Mouse (Mus musculus): ENCODE data around the gene Lpcat2b.
"Not testable (repeated sequence)": the region's sequence is repeated elsewhere in the genome, so short reads cannot be mapped to it uniquely, and the experiment has no call there.

The Lpcat2b gene

DNA sequence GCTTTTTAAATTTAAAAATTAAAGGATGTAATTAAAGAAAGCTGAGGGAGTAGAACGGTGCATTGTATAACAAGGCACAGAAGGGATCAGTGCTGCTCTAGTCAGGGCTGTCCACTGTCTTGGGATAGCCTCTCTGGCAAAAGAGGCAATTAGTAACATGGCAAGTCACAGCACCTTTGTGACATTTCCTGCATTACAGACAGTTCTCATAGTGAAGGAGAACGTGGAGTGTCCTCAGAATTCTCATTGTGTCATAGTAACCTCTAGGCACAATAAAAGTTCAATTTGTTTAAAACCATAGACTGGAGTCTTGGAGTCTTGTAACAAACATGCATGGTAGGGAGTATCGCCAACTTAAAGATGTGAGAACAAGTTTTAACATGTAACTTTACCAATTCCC, at the start of gene Lpcat2b:
Gene Lpcat2b, plus strand, starts transcription at position 301 of the 400 bp plus-strand sequence.
- in situ Hi-C loops (cut with MboI, MseI) = no loop called here

DNA sequence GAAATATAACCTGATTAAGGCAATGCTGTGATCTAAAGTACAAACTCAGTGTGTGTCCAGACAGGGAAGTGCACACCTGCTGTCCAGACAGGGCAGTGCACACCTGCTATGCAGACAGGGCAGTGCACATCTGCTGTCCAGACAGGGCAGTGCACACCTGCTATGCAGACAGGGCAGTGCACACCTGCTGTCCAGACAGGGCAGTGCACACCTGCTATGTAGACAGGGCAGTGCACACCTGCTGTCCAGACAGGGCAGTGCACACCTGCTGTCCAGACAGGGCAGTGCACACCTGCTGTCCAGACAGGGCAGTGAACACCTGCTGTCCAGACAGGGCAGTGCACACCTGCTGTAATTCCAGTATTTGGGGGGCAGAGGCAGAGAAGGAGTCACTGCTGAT, 44.9 kb upstream of the Lpcat2b start:
- in situ Hi-C loops (cut with MboI, MseI) = not testable (repeated sequence)

DNA sequence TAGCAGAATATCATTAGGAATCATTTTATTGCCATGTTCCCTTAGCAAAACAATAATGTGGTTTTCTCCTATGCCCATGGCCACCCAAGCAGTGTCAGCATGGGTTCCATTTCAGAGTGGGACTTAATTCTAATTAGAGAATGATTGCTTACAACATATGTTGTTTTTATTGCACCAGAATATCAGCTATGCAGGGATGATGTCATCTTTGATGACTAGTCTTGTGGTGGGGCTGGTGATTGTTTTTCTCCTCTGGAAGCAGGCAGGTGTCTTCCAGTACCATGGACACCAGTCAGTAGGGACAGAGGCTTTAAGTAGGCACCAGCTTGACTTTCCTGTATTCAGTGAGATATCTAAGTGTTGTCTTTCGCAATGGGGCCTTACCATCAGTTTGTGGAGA, 43.6 kb upstream of the Lpcat2b start:
- in situ Hi-C loops (cut with MboI, MseI) = no loop called here

DNA sequence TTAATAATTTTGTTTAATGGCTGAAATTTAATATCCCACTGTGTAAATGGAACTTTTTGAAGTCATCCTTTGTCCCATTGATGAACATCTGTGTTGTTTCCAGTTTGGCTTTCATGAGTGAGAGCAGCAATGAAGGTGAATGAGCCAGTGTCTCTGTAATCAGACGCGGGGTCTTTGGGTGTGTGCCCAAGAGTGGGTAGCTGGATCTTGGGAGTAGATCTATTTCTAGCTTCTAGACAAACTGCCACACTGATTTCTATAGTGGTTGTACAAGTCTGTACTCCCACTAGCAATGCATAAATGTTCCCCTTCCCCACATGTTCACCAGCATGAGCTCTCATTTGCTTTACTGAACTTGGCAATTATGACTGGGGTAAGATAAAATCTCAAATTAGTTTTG, 42.0 kb upstream of the Lpcat2b start:
- in situ Hi-C loops (cut with MboI, MseI) = no loop called here

DNA sequence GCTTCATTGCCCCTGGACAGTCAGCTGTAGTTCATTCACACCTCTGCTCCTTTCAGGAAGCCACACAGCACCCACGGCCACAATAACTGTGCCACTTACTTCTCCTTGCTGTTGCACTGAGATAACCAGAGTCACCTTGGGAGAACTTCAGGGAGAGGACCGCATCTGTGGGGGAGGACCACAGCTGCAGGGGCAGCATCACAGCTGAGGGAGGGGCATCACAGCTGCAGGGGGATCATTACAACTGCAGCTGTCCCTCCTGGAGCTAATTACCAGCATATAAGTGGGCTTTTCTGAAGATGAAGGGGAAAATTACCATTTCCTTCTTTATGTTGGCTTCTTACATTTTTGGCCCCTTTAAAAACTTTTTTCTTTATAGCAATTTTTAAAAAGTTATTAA, 36.9 kb upstream of the Lpcat2b start:
- in situ Hi-C loops (cut with MboI, MseI) = no loop called here

DNA sequence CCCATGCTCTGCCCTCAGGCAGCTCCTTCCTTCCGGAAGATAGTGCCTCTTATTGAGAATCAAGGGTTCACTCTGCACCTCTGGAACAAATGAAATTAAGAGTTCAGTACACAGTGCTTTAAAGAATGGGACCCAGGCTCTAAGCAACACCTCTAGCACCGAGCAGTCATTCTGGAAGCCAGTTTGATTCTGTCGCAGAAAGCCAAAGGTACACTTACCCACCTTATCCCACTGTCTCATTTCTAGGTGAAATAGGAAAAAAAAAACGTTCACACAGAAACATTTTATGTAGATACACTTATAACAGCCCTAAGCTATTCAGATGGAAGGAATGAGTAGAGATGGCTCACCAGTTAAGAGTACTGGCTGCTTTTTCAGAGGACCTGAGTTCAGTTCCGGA, 28.9 kb upstream of the Lpcat2b start, which contains the start of gene Ephx4:
Gene Ephx4, plus strand, starts transcription at position 301 of the 400 bp plus-strand sequence.
- in situ Hi-C loops (cut with MboI, MseI) = no loop called here

DNA sequence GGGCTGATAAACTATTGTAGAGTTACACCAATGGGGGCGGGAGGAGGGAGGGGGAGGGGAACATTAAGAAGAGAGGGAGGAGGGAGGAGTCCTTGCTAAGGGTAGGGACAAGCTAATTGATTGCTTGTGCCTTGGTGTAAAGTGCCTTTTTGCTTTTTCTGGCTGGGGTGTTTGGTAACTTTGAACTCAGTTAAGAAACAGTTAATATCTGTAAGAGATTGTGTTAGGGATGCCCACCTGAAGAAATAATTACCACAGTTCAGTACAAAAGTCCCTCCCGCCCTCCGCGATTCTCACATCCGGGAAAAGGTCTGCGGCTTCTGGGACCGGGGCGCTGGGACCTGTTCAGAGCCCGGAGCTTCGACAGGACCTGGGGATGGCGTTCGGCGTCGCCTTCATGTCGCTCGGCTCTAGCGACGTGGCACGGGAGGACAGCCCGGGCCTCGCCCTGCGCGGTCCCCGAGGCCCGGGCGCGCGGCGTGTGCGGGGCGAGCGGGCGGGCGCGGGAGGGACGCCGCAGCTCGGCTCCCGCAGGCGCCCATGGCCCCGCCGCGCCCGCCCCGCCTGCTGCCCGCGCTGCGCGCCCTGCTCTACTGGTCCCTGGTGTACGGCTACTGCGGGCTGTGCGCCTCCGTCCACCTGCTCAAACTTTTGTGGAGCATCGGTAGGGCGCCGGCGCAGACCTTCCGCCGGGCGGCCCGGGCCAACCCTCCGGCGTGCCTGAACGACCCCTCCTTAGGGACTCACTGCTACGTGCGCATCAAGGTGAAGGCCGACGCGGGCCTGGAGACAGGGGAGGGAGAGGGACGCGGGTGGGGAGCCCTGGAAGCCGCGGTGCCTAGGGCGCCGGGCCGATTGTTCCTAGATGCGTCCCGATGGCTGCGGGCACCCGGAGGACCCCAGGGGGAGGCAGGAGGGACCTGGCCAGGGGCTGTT, 28.1 kb upstream of the Lpcat2b start:
- in situ Hi-C loops (cut with MboI, MseI) = no loop called here

DNA sequence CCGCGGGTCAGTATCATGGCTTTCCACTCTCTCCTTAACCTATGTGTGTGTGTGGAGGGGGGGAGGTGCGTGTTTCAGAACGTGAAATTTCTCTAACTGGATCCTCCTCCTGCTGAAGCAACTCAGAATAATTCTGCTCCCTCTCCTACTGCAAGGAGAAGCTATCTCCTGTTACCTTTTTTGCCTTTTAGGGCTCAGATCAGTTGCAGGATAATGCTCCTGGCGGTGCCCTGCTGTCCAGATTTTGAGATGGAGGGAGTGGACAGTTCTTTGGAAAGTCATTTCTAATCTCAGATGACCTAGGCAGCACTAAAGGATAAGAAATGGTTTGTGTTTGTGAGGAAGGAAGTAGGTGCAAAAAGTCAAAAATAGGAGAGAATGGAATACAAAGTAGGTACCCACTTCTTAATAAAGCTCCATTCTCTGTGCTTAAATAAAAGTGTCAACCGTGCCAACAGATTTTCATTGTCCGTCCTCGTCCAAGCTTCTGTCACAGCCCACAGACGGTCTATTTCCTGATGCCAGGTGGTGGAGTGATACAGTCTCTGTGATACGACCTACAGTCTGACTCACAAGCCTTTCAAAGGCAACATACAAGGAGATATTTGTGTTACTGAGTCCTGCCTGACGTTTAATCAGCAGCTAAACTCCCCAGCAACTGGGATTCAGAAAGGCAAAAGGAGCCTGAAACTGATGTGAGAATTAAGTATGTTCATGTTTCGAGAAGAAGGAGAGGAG, 27.2 kb upstream of the Lpcat2b start:
- in situ Hi-C loops (cut with MboI, MseI) = no loop called here

DNA sequence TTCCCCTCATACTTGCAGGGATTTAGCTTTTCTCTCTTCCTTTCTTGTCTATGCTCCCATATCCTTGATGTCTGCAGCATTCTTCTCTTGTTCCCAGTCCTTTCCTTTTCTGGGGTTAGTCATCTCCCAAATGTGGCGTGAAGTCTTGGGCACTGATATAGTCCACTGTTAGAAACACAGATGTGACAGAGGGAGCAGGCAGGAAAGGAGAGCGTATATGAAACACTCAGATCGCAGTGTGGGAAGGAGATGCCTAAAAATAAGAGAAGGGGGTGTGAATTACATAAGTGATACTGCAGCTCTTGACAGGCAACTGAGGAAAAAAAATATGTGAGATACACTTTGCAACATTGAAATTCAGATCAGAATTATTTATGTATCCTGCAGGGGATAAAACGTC, 26.0 kb upstream of the Lpcat2b start:
- in situ Hi-C loops (cut with MboI, MseI) = no loop called here

DNA sequence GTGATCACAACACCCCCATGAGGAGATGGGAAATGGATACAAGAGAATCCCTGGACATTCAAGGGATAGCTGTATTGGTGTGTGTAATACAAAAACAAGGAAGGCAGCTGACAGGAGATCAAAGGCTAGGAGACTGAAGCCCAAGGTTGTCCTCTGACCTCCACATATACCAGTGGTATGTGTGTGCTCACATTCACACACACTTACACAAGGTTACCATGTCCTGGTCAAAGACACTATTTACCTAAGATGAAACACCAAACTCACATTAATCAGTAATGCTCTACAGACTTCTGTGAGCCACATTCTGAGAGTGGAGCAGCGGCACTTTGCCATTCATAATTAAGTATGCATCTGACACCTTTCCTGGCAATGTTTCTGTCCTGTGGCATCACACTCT, 21.0 kb upstream of the Lpcat2b start:
- in situ Hi-C loops (cut with MboI, MseI) = no loop called here

DNA sequence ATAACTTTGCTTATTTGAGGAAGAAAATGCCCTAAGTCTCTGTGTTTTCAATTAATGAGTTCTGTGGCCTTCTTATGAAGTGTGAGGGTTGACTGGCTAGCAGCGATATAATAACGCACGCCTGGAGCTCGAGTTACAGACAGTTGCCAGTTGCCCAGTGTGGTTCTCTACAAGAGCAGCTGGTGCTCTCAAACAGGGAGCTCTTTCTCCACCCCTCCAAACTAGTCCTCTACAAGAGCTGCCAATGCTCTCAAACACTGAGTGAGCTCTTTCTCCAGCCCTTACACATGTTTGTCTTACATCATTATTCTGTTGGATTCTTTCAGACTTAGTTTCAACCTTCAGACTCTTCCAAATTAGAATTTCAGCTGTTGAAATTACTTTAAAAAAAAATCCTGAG, 20.0 kb upstream of the Lpcat2b start:
- in situ Hi-C loops (cut with MboI, MseI) = no loop called here

DNA sequence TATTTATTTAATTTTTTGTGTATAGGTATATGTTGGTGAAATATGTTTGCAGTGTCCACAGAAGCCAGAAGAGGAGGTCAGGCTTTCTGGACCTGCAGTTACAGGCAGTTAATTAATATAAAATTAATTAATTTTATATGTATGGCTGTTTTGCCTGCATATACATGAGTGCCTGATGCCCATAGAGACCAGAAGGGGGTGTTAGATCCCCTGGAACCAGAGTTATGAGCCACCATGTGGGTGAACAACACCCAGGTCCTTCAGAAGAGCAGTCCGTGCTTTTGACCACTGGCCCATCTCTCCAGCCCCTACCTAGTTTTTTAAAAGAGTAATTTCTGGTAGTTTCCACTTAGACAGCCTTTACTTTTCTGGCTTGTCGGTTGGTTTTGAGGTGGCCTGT, 19.1 kb upstream of the Lpcat2b start:
- in situ Hi-C loops (cut with MboI, MseI) = no loop called here

DNA sequence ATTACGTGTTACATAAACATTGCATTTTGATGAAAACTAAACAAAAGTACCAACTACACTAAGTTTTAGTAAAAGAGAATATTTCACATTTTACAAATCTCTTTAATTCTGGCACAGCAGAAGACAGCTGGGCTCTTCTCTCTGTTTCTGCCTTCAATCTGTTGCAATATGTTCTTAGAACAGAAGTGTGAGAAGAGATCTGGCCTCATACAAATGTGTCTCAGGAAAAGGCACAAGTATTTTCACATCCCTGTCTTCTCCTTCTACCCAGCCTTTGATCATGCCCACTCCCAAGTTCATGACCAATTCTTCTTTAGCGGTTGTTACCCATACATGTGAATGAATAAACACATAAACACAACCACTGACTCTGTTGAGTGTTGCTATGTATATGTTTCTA, 16.3 kb upstream of the Lpcat2b start:
- in situ Hi-C loops (cut with MboI, MseI) = no loop called here

DNA sequence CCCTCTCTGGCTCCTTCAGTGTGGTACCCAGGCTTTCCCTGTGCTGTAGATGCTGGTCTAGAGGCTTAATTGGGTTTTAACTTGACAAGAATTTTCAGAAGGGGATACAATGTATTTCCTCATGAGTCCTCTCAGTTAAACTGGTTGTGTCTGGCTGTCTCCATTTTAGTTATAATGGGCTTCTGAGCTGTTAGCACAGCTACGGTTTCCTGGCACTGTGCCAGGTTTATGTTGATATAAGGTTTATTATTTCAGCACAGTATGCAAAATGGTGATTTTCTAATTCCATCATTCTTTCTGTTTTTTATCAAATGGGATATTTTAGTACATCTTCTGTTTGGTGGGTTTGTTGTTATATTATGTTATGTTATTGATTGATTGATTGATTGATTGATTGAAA, 9.7 kb upstream of the Lpcat2b start:
- in situ Hi-C loops (cut with MboI, MseI) = no loop called here

DNA sequence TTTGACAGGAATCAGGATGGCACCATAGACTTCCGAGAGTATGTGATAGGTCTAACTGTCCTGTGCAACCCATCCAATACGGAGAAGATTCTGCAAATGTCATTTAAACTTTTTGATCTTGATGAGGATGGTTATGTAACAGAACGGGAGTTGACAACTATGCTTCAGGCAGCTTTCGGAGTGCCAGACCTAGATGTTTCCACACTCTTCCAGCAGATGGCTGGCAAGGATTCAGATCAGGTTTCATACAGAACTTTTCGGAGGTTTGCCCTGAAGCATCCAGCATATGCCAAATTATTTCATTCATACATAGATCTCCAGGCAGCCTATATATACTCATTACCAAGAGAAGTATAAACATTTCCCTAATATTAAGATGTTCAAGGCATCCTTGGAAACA, 2.7 kb downstream of the Lpcat2b start:
- in situ Hi-C loops (cut with MboI, MseI) = no loop called here

DNA sequence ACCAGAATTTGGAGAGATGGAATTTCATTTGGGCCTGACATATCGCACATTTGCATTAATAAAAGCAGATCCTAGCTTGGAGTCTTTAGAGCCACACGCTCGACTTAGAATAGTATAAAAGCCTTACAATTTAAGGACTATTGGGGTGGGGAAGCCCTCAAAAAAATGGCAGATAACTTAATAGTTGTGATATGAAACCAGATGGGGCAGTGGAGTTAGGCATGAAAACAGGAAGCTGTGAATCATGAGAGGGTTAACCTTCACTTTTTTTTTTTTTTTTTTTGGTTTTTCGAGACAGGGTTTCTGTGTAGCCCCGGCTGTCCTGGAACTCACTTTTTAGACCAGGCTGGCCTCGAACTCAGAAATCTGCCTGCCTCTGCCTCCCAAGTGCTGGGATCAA, 4.8 kb downstream of the Lpcat2b start:
- in situ Hi-C loops (cut with MboI, MseI) = no loop called here

DNA sequence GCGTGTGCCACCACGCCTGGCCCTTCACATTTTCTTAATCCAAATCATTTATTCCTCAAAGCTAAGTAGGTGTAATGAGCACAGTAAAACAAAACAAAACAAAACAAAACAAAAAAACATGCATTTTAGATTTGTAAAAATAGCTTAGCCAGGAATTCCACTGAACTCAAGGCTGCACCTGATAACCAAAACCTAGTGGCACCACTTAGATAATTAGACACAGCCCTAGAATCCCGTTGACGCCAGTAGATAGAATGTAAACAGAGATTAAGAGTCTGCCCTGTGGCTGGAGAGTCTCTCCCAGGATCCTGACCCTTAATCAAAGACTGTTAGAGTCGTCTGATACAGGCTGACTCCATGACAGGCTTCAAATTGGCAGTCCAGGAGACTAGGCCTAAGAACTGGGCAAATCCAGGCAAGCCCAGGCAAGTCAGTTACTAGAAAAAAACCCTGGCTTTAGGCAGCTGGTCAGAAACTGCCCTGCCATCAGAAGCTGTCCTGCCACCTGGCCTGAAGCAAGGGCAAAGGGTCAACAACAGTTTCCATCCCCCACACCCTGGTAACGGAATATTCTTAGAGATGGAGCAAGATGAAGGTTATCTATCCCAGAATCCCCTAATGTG, 5.3 kb downstream of the Lpcat2b start:
- in situ Hi-C loops (cut with MboI, MseI) = no loop called here

DNA sequence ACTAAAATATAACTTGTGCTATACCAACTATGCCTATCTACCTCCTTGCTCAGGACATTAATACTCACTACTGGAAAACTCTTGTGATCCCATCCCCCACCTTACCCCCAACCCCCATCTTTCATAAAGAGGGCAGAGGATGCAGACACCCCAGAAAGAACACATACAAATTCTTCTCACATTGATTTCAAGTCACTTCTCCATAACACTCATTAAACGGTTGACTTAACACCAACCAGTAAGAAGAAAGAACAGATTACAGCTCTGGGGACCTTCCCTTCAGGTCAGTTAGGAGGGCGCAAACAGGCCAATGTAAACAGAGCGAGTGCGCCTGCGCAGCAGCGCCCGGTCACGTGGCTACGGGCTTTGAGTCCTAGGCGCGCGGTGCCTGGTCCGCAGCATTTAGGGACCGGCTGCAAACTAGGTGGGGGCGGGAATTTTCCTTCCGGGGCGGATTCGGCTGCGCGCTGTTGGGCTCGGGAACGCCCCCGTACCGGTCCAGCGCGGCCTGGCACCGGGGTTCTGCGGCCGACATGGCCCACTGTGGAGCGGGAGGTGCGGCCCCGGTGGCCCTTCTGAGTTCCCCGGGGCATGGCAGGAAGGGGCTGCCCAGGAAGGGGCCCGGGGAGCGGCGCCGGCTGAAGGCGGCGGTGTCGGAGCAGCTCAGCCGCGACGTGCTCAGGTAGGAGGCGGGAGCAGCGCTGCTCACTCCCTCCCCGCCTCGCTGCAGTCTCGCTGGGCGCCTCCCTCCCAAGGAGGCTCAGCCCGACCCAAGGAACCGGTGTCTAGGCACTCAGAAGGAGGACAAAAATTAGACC, 6.3 kb downstream of the Lpcat2b start, which contains the start of gene Btbd8:
Gene Btbd8, plus strand, starts transcription at position 534 of the 818 bp plus-strand sequence.
- in situ Hi-C loops (cut with MboI, MseI) = no loop called here

DNA sequence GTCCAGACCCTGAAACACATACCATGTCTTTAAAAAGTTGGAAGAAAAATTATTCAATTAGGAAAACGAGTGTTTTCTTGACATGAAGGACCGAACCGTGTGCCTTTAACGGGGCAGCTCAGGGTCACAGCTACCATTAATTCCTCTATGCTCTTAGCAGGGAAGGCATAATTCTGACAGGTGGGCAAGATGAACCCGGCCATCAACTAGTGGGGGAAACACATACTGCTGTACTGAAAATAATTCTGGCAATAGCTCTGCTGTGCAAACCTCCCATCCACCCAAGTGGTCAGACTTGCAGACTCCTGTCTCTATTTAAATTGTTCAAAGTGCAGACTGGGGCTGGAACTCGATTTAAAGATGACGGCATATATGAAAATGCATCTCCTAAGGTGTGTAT, 7.0 kb downstream of the Lpcat2b start:
- in situ Hi-C loops (cut with MboI, MseI) = no loop called here

DNA sequence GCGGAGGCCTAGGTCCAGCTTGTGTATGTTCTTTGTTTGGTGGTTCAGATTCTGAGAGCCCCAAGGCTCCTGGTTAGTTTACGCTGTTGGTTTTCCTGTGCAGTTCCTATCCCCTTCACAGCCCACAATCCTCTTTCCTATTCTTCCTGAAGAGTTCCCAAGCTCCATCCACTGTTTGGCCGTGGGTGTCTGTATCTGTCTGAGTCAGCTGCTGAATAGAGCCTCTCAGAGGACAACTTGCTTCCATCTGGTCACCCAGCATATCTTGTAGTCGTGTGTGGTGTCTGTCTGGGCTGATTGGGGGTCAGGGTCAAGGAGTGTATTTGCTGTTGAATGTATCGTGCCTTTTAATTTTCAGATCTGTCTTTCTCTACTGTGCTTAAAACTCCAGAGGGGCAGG, 10.5 kb downstream of the Lpcat2b start:
- in situ Hi-C loops (cut with MboI, MseI) = loop anchor here in 1 of 2 experiments (10.0 kb wide), 1 partner anchor 823 kb away; the partner anchor contains the start of gene Dr1

DNA sequence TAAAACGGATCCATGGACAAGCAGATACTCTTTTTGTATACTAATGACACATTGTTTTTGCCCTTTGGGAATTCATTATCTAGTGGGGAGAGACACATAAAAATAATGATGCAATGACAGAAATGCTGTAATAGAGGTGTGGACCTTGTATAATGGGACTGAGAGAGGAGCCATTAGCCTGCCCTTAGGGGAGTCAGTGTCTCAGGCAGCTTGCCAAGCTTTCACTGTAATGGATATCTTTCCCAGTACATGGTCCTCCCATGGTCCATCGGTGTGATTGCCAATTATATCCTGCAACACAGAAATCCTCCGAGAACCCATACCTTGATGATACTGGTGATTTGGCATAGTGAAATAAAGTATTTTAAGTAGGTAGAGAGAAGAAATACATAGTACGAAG, 12.9 kb downstream of the Lpcat2b start:
- in situ Hi-C loops (cut with MboI, MseI) = loop anchor here in 1 of 2 experiments (10.0 kb wide), 1 partner anchor 821 kb away; the partner anchor contains the start of gene Dr1

Data from T-helper 17 cell (primary cell).